Mouse (Mus musculus): Measurements from ENCODE around the gene Slc25a21.

DNA sequence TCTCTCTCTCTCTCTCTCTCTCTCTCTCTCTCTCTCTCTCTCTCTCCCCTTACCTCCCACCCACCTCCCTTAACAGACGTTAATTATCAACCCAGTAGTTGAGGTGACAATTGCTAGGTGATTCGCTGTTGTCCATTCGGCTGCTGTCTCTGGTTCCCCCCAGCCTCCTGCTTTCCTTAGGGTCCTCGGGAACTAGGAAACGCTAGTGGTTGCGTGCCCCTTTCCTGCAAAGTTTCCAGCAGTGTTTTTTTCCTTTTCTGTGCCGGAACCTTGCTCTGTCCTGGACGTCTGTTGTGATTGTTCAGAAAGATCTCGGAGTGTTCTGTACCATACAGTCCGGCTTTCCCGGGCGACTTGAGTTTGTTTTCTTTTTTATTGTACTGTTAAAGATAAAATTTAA, 499.5 kb downstream of the Slc25a21 start:
- no peak for TF ChIP-seq CTCF (IDR thresholded peaks at IDR 0.05; ENCODE audit: low read depth)
- TF ChIP-seq EP300 (optimal IDR thresholded peaks at IDR 0.05) = no peak
